Mouse (Mus musculus) embryonic facial prominence, embryonic 12.5 days (tissue): ENCODE results near the gene Flrt1. TPM values are rescaled to one million over a fixed set of nuclear protein-coding genes. Genes with fewer than 3 reads are reported as not detected.

Source experiments
- ATAC-seq: fragments of 200-750 bp; cut with Nextera tagmentation; 2 replicates; pipeline ENCODE4 v1.8.0; 2017; ENCODE audit not compliant: insufficient number of reproducible peaks, insufficient read depth, low FRiP score, low TSS enrichment
- H3K27ac ChIP-seq: fragments of 300-500 bp; sonication (generic); 2 replicates; pipeline ENCODE4 v1.5.1; 2016; ENCODE audit warnings: mild to moderate bottlenecking
- H3K27me3 ChIP-seq: fragments of 300-500 bp; sonication (generic); 2 replicates; pipeline ENCODE4 v1.6.1; 2016; ENCODE audit warnings: mild to moderate bottlenecking, moderate library complexity
- H3K36me3 ChIP-seq: fragments of 300-500 bp; sonication (generic); 2 replicates; pipeline ENCODE4 v1.6.1; 2016; ENCODE audit warnings: mild to moderate bottlenecking
- H3K4me1 ChIP-seq: fragments of 300-500 bp; sonication (generic); 2 replicates; pipeline ENCODE4 v1.6.1; 2016
- H3K4me2 ChIP-seq: fragments of 300-500 bp; sonication (generic); replicated peaks from 2 replicates; pipeline ENCODE4 v1.6.1; 2016; ENCODE audit warnings: mild to moderate bottlenecking, moderate library complexity
- H3K4me3 ChIP-seq: fragments of 300-500 bp; sonication (generic); 2 replicates; pipeline ENCODE4 v1.5.1; 2016; ENCODE audit warnings: mild to moderate bottlenecking
- H3K9ac ChIP-seq: fragments of 300-500 bp; sonication (generic); 2 replicates; pipeline ENCODE4 v1.6.1; 2016; ENCODE audit warnings: mild to moderate bottlenecking, moderate library complexity
- H3K9me3 ChIP-seq: fragments of 300-500 bp; sonication (generic); 2 replicates; pipeline ENCODE4 v1.6.1; 2016; ENCODE audit warnings: mild to moderate bottlenecking, moderate library complexity
- WGBS: fragments of 180-500 bp; shearing (Covaris S2); methylation state at CpG from one replicate; pipeline ENCODE4 v1.1.7; 2016; 5-methylcytosine and 5-hydroxymethylcytosine counted together
- polyA plus RNA-seq: library from polyadenylated mRNA; unstranded; fragments of >200 nt; fragmentation: Nextera tagmentation; extraction: Ambion mirVana; gene quantifications from 2 replicates; pipeline ENCODE4 v1.2.1, GENCODE M21; 2016

Flrt1 gene
- polyA plus RNA-seq, 1 experiment from 2014 or later = 6.6 TPM

DNA sequence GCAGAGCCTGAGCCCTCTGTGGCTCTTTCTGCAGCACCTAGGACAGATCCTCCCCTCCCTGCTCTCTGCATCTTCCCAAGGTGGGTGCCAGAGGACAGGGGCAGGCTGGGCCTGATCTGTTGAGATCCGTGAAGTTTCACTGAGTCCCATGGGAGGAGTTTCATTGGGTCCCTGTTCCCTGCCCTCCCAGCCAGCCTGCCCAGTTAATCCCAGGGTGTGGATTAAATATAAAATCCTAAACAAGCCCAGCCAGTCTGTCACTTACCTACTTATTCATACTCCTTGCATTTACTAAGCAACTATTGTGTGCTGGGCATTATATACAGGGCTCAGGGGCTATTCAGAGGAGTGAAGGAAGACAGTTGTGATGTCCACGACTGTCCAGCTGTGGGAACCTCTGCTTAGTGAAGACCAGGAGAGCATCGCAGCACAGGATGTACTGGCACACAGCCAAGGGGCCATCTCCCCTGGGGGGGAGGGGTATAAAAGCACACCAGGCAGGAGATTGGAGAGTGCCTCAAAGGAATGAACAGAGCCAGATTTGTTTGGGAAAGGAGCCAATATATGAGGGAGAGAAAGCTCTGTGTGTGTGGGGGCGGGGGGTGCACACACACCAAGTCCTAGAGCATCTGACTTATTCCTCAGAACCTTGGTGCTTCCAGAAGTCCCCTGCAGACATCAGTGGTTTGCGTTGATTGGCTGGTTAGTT lies 36.8 kb upstream of the Flrt1 start:
- Histone ChIP-seq H3K9ac (no peak overlapping the region), H3K9me3 (no peaks in the 10 kb centered on the region), H3K4me1 (peaks cover 63% of the 10 kb centered on the region), H3K4me2 (no peak overlapping the region; the same call in 1 of the 2 replicates), H3K4me3 (no peak overlapping the region), H3K27ac (peak overlapping the region; percentile 11; the same call in 1 of the 2 replicates), H3K27me3 (peaks cover 24% of the 10 kb centered on the region), H3K36me3 (no peaks in the 10 kb centered on the region)
- 44% methylated on average over 5 of the region's 5 CpGs for WGBS
- ATAC-seq = no peak

DNA sequence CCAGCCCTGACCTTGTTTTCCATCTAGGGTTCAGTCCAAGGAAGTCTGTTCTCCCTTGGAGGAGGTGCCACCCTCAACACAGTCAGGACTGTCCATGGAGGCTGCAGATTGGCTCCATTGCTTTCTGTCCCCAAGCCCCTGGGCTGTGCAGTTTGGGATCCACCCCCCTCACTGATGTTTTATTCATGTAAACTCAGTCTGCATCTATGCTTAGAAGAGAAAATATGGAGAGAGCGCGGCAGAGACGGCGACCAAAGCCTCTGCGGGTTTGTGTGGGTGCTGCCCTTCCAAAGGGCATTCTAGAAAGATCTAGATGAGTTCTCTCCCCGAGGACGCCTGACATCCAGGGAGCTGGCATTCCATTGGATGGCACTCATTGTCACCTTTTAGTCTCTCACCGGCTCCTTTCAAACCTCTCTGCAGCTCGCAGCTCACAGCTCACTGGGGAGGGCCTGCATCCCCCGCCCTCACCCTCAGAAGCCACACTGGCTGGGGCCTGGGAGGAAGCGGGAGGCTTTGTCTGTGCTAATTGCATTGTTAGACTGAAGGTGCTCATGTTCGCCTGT lies 35.4 kb upstream of the Flrt1 start:
- no peak for ATAC-seq
- Histone ChIP-seq H3K27me3 (peaks cover 25% of the 10 kb centered on the region), H3K4me2 (0 out of 2 replicates have a peak overlapping the region, but pooled peaks have one; percentile 3), H3K9me3 (no peaks in the 10 kb centered on the region), H3K36me3 (no peaks in the 10 kb centered on the region), H3K4me3 (no peak overlapping the region), H3K27ac (0 out of 2 replicates have a peak overlapping the region, but pooled peaks have one; percentile 18), H3K9ac (no peak overlapping the region), H3K4me1 (peaks cover 77% of the 10 kb centered on the region)
- whole genome bisulfite sequencing = 55% methylated on average over 12 of the region's 12 CpGs

- H3K9ac ChIP-seq = peak overlapping the region; percentile 20; the same call in 1 of the 2 replicates
These were observed 34.8 kb upstream of the Flrt1 start for GRCm38 (mm10) chr19:7140373-7140772.

GRCm38 (mm10) chr19:7139321-7139720 lies 33.8 kb upstream of the Flrt1 start:
- 47% methylated on average over 4 of the region's 4 CpGs for WGBS
- peak overlapping the region; percentile 19; the same call in 1 of the 2 replicates for H3K27ac ChIP-seq
- H3K4me1 ChIP-seq = peaks cover 94% of the 10 kb centered on the region
- no peak overlapping the region for H3K4me2 ChIP-seq
- no peaks in the 10 kb centered on the region for H3K36me3 ChIP-seq
- no peak overlapping the region for H3K4me3 ChIP-seq
- H3K27me3 ChIP-seq = peaks cover 11% of the 10 kb centered on the region; the same call in 1 of the 2 replicates
- no peaks in the 10 kb centered on the region for H3K9me3 ChIP-seq
- 0 out of 2 replicates have a peak overlapping the region, but pooled peaks have one; percentile 10 for H3K9ac ChIP-seq
- ATAC-seq = no peak

More at GRCm38 (mm10) chr19:7140373-7140772, 34.8 kb upstream of the Flrt1 start:
- ATAC-seq = no peak
- H3K9me3 ChIP-seq = no peaks in the 10 kb centered on the region
- peaks cover 83% of the 10 kb centered on the region for H3K4me1 ChIP-seq
- H3K27ac ChIP-seq = no peak overlapping the region
- H3K36me3 ChIP-seq = no peaks in the 10 kb centered on the region
- peaks cover 19% of the 10 kb centered on the region for H3K27me3 ChIP-seq
- H3K4me3 ChIP-seq = no peak overlapping the region
- WGBS = 69% methylated on average over 6 of the region's 6 CpGs
- H3K4me2 ChIP-seq = no peak overlapping the region

GRCm38 (mm10) chr19:7138327-7138726 lies 32.8 kb upstream of the Flrt1 start:
- H3K4me1 ChIP-seq = peaks cover 93% of the 10 kb centered on the region

DNA sequence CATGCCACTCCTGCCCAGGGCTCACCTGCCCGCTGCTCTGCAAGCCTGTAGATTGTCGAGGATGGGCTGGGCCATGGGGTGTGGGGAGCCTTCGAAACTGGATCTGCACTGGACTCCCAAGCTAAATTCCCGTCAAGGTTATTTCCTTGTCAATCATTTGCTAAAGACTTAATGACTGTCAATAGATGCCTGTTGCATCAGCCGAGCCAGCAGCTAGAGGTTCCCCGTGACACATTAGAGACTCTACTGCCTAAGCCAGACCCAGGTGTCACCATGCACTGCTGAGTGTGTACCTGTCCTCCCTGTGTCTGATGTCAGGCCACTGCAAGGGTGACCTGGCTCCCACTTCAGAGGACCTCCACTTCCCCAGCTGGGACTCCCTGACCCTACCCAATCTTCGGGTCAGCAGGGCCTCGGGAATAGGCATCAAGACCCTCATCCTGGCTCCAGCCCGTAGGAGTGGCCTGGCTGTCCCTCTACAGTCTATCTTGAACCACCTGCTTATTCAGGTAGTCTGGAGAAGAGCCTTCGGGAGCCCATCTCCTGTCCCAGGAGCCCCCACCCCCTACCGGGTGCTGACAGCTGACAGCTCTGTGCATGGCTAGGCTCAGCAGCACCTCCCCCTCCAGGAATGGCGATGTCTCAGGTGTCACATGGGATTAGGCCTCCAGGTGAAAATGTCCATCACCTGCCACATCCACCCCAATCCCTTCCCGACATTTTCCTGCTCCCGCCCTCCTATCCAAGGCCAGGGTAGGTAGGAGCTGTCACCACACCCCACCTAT lies 31.4 kb upstream of the Flrt1 start:
- Histone ChIP-seq H3K27ac (peak overlapping the region; percentile 89; the same call in 1 of the 2 replicates), H3K4me3 (no peak overlapping the region), H3K9ac (no peak overlapping the region), H3K9me3 (no peaks in the 10 kb centered on the region), H3K36me3 (no peaks in the 10 kb centered on the region), H3K27me3 (peaks cover 15% of the 10 kb centered on the region), H3K4me1 (peaks cover 81% of the 10 kb centered on the region), H3K4me2 (no peak overlapping the region)
- WGBS = 26% methylated on average over 14 of the region's 14 CpGs
- no peak for ATAC-seq

More at GRCm38 (mm10) chr19:7138327-7138726, 32.8 kb upstream of the Flrt1 start:
- H3K4me3 ChIP-seq = no peak overlapping the region
- H3K27me3 ChIP-seq = peaks cover 11% of the 10 kb centered on the region; the same call in 1 of the 2 replicates
- no peaks in the 10 kb centered on the region for H3K9me3 ChIP-seq
- H3K27ac ChIP-seq = peak overlapping the region; percentile 69
- H3K4me2 ChIP-seq = no peak overlapping the region
- WGBS = 28% methylated on average over 14 of the region's 14 CpGs
- no peaks in the 10 kb centered on the region for H3K36me3 ChIP-seq
- ATAC-seq = no peak
- no peak overlapping the region for H3K9ac ChIP-seq

- 15% methylated on average over 9 of the region's 9 CpGs for WGBS
- Histone ChIP-seq H3K27me3 (peaks cover 23% of the 10 kb centered on the region), H3K9ac (0 out of 2 replicates have a peak overlapping the region, but pooled peaks have one; percentile 11), H3K4me3 (no peak overlapping the region), H3K4me1 (peaks cover 73% of the 10 kb centered on the region), H3K36me3 (no peaks in the 10 kb centered on the region), H3K9me3 (no peaks in the 10 kb centered on the region), H3K4me2 (peak overlapping the region; percentile 27), H3K27ac (peak overlapping the region; percentile 89; the same call in 1 of the 2 replicates)
- no peak for ATAC-seq
These were observed 30.5 kb upstream of the Flrt1 start for GRCm38 (mm10) chr19:7136016-7136415.

DNA sequence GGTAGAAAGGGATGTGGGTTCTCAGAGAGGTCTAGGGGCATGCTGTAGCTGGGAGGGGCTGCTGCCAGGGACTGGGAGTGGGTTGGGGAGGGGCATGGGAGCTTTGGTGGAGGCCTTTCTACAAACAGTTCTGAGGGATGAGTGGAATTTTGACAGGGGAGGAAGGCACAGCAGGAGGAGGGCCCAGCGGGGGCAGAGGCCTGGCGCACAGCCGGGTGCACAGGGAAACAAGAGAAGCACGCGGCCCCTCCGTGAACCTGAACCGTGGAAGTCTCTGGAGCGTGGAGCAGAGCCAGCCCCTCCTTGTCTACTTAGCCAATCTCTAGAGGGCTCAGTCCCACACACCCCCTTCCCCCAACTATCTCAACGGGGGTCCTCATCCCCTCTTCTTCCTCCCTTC lies 30.0 kb upstream of the Flrt1 start:
- Histone ChIP-seq H3K9me3 (no peaks in the 10 kb centered on the region), H3K4me2 (peak overlapping the region; percentile 27; the same call in 1 of the 2 replicates), H3K27me3 (peaks cover 24% of the 10 kb centered on the region), H3K9ac (0 out of 2 replicates have a peak overlapping the region, but pooled peaks have one; percentile 20), H3K4me1 (peaks cover 68% of the 10 kb centered on the region), H3K4me3 (no peak overlapping the region), H3K27ac (peak overlapping the region; percentile 89), H3K36me3 (no peaks in the 10 kb centered on the region)
- 3% methylated on average over 9 of the region's 9 CpGs for whole genome bisulfite sequencing
- peak; percentile 58 for ATAC-seq

DNA sequence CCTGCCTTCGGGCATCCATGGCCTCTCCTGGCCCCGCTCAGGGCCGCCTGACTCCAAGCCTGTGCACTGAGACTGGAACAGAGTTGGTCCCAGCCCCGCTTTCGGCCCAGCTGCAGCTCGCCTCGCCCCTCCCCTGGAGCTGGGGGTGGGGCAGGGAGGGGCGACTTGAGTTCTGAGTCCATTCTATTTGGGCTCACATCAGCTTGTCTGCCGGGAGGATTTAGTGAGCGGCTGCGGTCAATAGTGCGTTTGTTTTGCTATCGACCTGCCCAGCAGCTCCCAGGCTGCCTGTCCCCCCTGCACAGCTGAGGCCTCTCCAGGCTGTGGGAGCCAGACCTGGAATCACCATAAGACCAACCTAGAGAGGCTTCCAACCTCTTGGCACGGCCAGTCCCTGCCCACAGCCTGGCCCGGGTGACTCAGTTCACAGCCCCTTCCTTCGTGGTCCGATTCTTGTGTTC lies 29.1 kb upstream of the Flrt1 start:
- WGBS = 13% methylated on average over 17 of the region's 17 CpGs
- no peak overlapping the region for H3K4me3 ChIP-seq
- no peaks in the 10 kb centered on the region for H3K36me3 ChIP-seq
- H3K9ac ChIP-seq = 0 out of 2 replicates have a peak overlapping the region, but pooled peaks have one; percentile 20
- ATAC-seq = no peak
- H3K27ac ChIP-seq = peak overlapping the region; percentile 89
- H3K4me1 ChIP-seq = peaks cover 66% of the 10 kb centered on the region
- no peaks in the 10 kb centered on the region for H3K9me3 ChIP-seq
- H3K4me2 ChIP-seq = peak overlapping the region; percentile 19; the same call in 1 of the 2 replicates
- peaks cover 24% of the 10 kb centered on the region for H3K27me3 ChIP-seq

DNA sequence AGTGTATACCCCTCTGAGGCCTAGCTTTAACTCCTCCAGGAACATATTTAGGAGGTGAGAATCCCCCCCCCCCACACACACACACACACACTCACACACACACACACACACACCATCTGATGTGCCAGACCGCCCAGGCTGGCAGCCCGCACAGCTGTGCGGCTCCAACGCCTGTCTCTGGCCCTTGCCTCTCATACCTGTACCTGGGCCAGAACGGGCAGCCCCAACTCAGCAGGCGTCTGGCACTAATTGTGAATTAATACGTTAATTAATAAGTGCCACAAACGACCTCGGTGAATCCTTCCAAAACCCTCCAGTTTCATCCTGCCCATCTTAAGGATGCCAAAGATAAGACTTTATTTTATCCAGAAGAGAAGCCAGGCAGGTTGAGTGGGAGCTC lies 27.9 kb upstream of the Flrt1 start:
- H3K27ac ChIP-seq = no peak overlapping the region
- H3K9ac ChIP-seq = no peak overlapping the region
- WGBS = 81% methylated on average over 9 of the region's 9 CpGs
- H3K4me3 ChIP-seq = no peak overlapping the region
- no peak overlapping the region for H3K4me2 ChIP-seq
- H3K27me3 ChIP-seq = peaks cover 24% of the 10 kb centered on the region
- peaks cover 66% of the 10 kb centered on the region for H3K4me1 ChIP-seq
- H3K9me3 ChIP-seq = no peaks in the 10 kb centered on the region
- H3K36me3 ChIP-seq = no peaks in the 10 kb centered on the region
- ATAC-seq = no peak

GRCm38 (mm10) chr19:7130317-7130716 lies 24.8 kb upstream of the Flrt1 start:
- Histone ChIP-seq H3K27me3 (peaks cover 13% of the 10 kb centered on the region; the same call in 1 of the 2 replicates), H3K36me3 (no peaks in the 10 kb centered on the region), H3K9ac (no peak overlapping the region), H3K27ac (no peak overlapping the region), H3K4me2 (no peak overlapping the region), H3K4me3 (no peak overlapping the region), H3K9me3 (no peaks in the 10 kb centered on the region), H3K4me1 (peaks cover 40% of the 10 kb centered on the region)
- 73% methylated on average over 11 of the region's 11 CpGs for WGBS
- ATAC-seq = no peak
